Mouse (Mus musculus): ENCODE data around the gene Olfr214.
"Not testable (repeated sequence)": the region's sequence is repeated elsewhere in the genome, so short reads cannot be mapped to it uniquely, and the experiment has no call there.

The Olfr214 gene

DNA sequence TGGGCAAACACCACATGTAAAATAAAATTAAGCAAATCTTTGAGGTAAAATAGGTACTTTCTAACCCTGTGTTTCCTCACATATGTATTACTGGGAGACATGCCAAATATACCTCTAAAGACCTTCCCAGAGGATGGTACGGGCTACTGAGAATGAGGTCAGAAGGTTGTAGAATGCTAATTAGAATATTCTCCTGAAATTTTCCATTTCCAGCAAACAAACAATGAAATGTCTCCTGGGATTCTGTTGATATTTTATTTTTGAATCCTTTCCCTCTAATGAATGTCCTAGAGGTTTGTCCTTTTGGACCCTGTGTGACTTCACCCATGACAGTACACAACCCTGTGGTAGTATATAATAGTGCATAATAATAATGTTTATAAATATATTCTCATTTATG is at the start of gene Olfr214:
TSS of gene Olfr214 (plus strand) at position 301 of the 400 bp plus-strand sequence.
- DNase-seq (ENCODE audit: low read depth, low spot score) = no peak

DNA sequence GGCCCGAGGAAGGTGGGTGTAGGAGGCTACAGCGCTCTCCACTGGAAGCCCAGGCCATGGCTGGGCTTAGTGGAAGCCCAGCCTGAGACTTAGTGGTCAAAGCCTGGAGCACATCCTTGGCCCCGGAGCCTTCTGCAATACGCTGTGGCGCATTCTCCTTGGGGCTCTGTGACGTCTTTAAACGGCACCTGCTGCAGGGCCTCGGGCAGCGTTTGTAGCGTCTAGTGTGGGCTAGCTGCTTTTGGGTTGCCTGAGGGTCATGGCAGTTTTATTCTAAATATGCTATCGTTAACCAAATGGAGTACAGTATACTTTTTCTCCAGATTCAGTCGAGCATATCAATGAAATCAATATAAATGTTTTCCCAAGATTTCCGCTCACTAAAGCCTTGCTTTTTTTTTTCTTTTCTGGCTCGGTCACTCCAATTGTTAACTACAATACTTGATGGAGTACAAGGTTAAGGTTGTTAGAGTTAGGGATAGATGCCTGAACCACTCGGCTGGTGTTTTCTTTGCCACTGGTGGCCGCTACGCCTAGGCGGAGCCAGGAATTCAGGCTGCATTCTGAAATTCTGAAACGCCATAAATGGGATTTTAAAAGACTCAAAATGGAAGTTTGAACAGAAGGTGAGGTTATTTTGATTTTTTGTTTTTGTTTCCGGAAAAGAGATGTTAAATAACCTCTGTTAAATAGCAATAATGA is 47.6 kb upstream of the Olfr214 start, which contains the start of gene Olfr212:
TSS of gene Olfr212 (plus strand) at position 215 of the 702 bp plus-strand sequence.
- not testable (repeated sequence) for DNase-seq (ENCODE audit: low read depth, low spot score)

DNA sequence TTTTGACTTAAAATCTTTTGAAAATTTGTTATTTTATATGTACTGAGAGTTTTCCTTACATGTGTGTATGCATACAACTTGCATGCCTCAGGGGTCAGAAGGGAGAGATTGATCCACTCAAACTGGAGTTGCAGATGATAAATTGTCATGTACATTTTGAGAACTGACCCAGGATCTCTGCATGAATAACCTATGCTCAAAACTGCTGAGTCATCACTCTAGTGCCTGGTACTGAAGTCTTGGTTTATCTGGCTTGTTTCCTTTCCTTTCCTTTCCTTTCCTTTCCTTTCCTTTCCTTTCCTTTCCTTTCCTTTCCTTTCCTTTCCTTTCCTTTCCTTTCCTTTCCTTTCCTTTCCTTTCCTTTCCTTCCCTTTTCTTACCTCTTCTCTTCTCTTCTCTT is 39.2 kb upstream of the Olfr214 start:
- no peak for DNase-seq (ENCODE audit: low read depth, low spot score)

- DNase-seq (ENCODE audit: low read depth, low spot score) = no peak
Observed at GRCm38 (mm10) chr6:116538156-116538555, 15.9 kb upstream of the Olfr214 start, which contains the start of gene Olfr213. Gene Olfr213, plus strand, starts transcription at chr6:116538456.

GRCm38 (mm10) chr6:116542500-116542899 is 11.5 kb upstream of the Olfr214 start:
- no peak for DNase-seq (ENCODE audit: low read depth, low spot score)

GRCm38 (mm10) chr6:116550841-116551240 is 3.2 kb upstream of the Olfr214 start, which contains the start of gene Gm5580:
Gene Gm5580, plus strand, starts transcription at chr6:116551141.
- DNase-seq (ENCODE audit: low read depth, low spot score) = not testable (repeated sequence)

GRCm38 (mm10) chr6:116554952-116555351 is 917 bp downstream of the Olfr214 start:
- no peak for DNase-seq (ENCODE audit: low read depth, low spot score)

GRCm38 (mm10) chr6:116569834-116570233 is 15.8 kb downstream of the Olfr214 start:
- DNase-seq (ENCODE audit: low read depth, low spot score) = peak; percentile 47

DNA sequence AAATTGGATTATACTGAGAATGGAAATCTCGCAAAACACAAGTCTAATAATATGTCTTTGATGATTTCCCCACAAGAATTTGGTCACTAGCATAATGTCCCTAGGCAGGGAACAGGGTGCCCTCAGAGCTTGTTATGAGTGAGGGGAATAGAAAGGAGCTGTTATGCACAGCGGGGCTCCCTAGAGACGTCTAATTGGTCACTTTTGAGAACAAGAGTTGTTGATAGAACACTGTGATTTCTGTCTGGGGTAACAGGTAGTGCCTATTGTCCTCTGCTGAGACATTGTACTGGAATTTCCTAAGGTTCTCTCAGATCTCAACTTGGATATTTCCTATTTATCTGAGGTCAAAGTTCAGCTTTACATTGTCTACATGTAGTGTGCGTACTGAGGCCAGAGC is 30.1 kb downstream of the Olfr214 start, which contains the start of gene Olfr215:
TSS of gene Olfr215 (minus strand) at position 101 of the 400 bp plus-strand sequence.
- no peak for DNase-seq (ENCODE audit: low read depth, low spot score)

- DNase-seq (ENCODE audit: low read depth, low spot score) = not testable (repeated sequence)
Observed at GRCm38 (mm10) chr6:116600969-116601368, 46.9 kb downstream of the Olfr214 start.

- DNase-seq (ENCODE audit: low read depth, low spot score) = no peak
Observed at GRCm38 (mm10) chr6:116607230-116607629, 53.2 kb downstream of the Olfr214 start.
